Mouse (Mus musculus) cerebellum, adult (tissue): ENCODE measurements at regions not wholly inside any gene's neighbourhood (a gene's known extent, or its start where the extent isn't known, plus 50 kb on each side); places are given as distances from the start of the nearest gene placed in this dataset.

Experiments
- ATAC-seq: cut with Nextera tagmentation; 2 replicates; pipeline ENCODE4 v1.9.2; 2017; ENCODE audit warnings: mild to moderate bottlenecking, moderate library complexity, mixed read lengths; ENCODE audit not compliant: insufficient number of reproducible peaks, low FRiP score, low TSS enrichment

- ATAC-seq: peak; percentile 92
These were observed 167.9 kb downstream of the Gm19410 start for GRCm38 (mm10) chr8:35933186-35934114.

- no peak for ATAC-seq
These were observed 168.6 kb downstream of the Gm19410 start for GRCm38 (mm10) chr8:35934115-35934607.

GRCm38 (mm10) chr8:35935034-35935433, 169.4 kb downstream of the Gm19410 start:
- ATAC-seq: no peak

GRCm38 (mm10) chr8:35939199-35939598, 173.6 kb downstream of the Gm19410 start:
- no peak for ATAC-seq

GRCm38 (mm10) chr8:35942515-35942914, 176.9 kb downstream of the Gm19410 start:
- ATAC-seq: no peak

- ATAC-seq: no peak
These were observed 178.1 kb downstream of the Gm19410 start for GRCm38 (mm10) chr8:35943686-35944085.

GRCm38 (mm10) chr8:35944461-35944860, 178.9 kb downstream of the Gm19410 start:
- ATAC-seq: no peak

GRCm38 (mm10) chr8:35946539-35946940, 180.9 kb downstream of the Gm19410 start:
- ATAC-seq: no peak

GRCm38 (mm10) chr8:35948146-35948545, 182.6 kb downstream of the Gm19410 start:
- ATAC-seq: no peak

GRCm38 (mm10) chr8:35948751-35949183, 183.2 kb downstream of the Gm19410 start:
- peak; percentile 23; the same call in 1 of the 2 replicates for ATAC-seq

GRCm38 (mm10) chr8:35955506-35955905, 189.9 kb downstream of the Gm19410 start:
- ATAC-seq: no peak

- ATAC-seq: no peak
These were observed 190.7 kb downstream of the Gm19410 start for GRCm38 (mm10) chr8:35956319-35956718.

GRCm38 (mm10) chr8:35959201-35959600, 193.6 kb downstream of the Gm19410 start:
- ATAC-seq: peak; percentile 95

GRCm38 (mm10) chr8:35960867-35961614, 195.5 kb downstream of the Gm19410 start:
- ATAC-seq: no peak

GRCm38 (mm10) chr8:35961615-35962220, 196.1 kb downstream of the Gm19410 start:
- ATAC-seq: no peak

GRCm38 (mm10) chr8:35964932-35965331, 199.3 kb downstream of the Gm19410 start:
- no peak for ATAC-seq

- ATAC-seq: no peak
These were observed 202.8 kb downstream of the Gm19410 start for GRCm38 (mm10) chr8:35968341-35968740.

GRCm38 (mm10) chr8:35971082-35971481, 205.5 kb downstream of the Gm19410 start:
- ATAC-seq: no peak

- no peak for ATAC-seq
These were observed 208.9 kb downstream of the Gm19410 start for GRCm38 (mm10) chr8:35974323-35975029.

GRCm38 (mm10) chr8:35979638-35980255, 214.2 kb downstream of the Gm19410 start:
- ATAC-seq: no peak
